Mouse (Mus musculus): ENCODE results near the gene Gns.

GRCm38 (mm10) chr10:121432041-121432634 lies 67.2 kb downstream of the Gns start:
- TF ChIP-seq POLR2A (IDR thresholded peaks at IDR 0.05; ENCODE audit: control insufficient read depth, extremely low read depth, insufficient read depth, low read length, poor library complexity) = no peak
- no peak for TF ChIP-seq CTCF (IDR thresholded peaks at IDR 0.05; ENCODE audit: borderline replicate concordance, control insufficient read depth, extremely low read depth, insufficient read depth, low read length, poor library complexity)
